Mouse (Mus musculus) myocyte (in vitro differentiated cells): ENCODE data around the gene Cbx4. TPM values are rescaled to one million over a fixed set of nuclear protein-coding genes. Genes with fewer than 3 reads are reported as not detected.

Experiments
- H3K27me3 ChIP-seq: one replicate; pipeline ENCODE4 v1.6.1; 2011; ENCODE audit not compliant: control insufficient read depth, insufficient read depth, insufficient read length
- H3K36me3 ChIP-seq: one replicate; pipeline ENCODE4 v1.6.1; 2011; ENCODE audit not compliant: control insufficient read depth, insufficient read depth
- H3K4me2 ChIP-seq: one replicate; pipeline ENCODE4 v1.6.1; 2011; ENCODE audit warnings: low read depth, control low read depth
- H3K4me3 ChIP-seq: one replicate; pipeline ENCODE4 v1.5.1; 2011; ENCODE audit warnings: mild to moderate bottlenecking, control low read depth, moderate library complexity
- H3K79me2 ChIP-seq: one replicate; pipeline ENCODE4 v1.6.1; 2011; ENCODE audit not compliant: control insufficient read depth, insufficient read depth
- H3ac ChIP-seq: one replicate; pipeline ENCODE4 v1.6.1; 2011; ENCODE audit not compliant: control insufficient read depth, insufficient read length
- CEBPB ChIP-seq: IDR thresholded peaks from 2 replicates; pipeline ENCODE4 v1.6.1; 2011; ENCODE audit warnings: mild to moderate bottlenecking, moderate library complexity; ENCODE audit not compliant: poor library complexity, insufficient read depth, severe bottlenecking
- E2F4 ChIP-seq: IDR thresholded peaks from one replicate; pipeline ENCODE4 v1.6.1; 2011; ENCODE audit warnings: mild to moderate bottlenecking, control low read depth, moderate library complexity; ENCODE audit not compliant: insufficient read depth
- MAX ChIP-seq: IDR thresholded peaks from one replicate; pipeline ENCODE4 v1.6.1; 2011; ENCODE audit warnings: low read depth, mild to moderate bottlenecking, control low read depth
- MYOD1 ChIP-seq, 3 experiments: IDR thresholded peaks; one replicate each; pipeline ENCODE4 v1.6.1; 2011; ENCODE audit warnings: control low read depth in 2 of 3, low read depth in 2 of 3, mild to moderate bottlenecking in 2 of 3, moderate library complexity in 1 of 3; ENCODE audit not compliant: insufficient read length in 2 of 3, control insufficient read depth in 1 of 3
- MYOG ChIP-seq, 3 experiments: IDR thresholded peaks; one replicate each; pipeline ENCODE4 v1.6.1; 2011; ENCODE audit warnings: control low read depth in 2 of 3, low read depth in 2 of 3, mild to moderate bottlenecking in 2 of 3; ENCODE audit not compliant: insufficient read length in 2 of 3, control insufficient read depth in 1 of 3, insufficient read depth in 1 of 3
- POLR2A ChIP-seq: IDR thresholded peaks from one replicate; pipeline ENCODE4 v1.6.1; 2011; ENCODE audit warnings: low read depth, mild to moderate bottlenecking, control low read depth, moderate library complexity; ENCODE audit not compliant: insufficient read length
- POLR2AphosphoS2 ChIP-seq: IDR thresholded peaks from one replicate; pipeline ENCODE4 v1.6.1; 2011; ENCODE audit warnings: low read depth, control low read depth; ENCODE audit not compliant: insufficient read length
- REST ChIP-seq: IDR thresholded peaks from one replicate; pipeline ENCODE4 v1.6.1; 2011; ENCODE audit warnings: mild to moderate bottlenecking, control low read depth, moderate library complexity; ENCODE audit not compliant: insufficient read depth, insufficient read length
- SRF ChIP-seq: IDR thresholded peaks from one replicate; pipeline ENCODE4 v1.6.1; 2011; ENCODE audit warnings: low read depth; ENCODE audit not compliant: control insufficient read depth, insufficient read length
- TCF12 ChIP-seq: IDR thresholded peaks from one replicate; pipeline ENCODE4 v1.6.1; 2011; ENCODE audit warnings: mild to moderate bottlenecking, control low read depth; ENCODE audit not compliant: poor library complexity, insufficient read depth, severe bottlenecking
- TCF3 ChIP-seq: IDR thresholded peaks from one replicate; pipeline ENCODE4 v1.6.1; 2011; ENCODE audit warnings: low read depth, control low read depth; ENCODE audit not compliant: insufficient read length
- USF1 ChIP-seq: IDR thresholded peaks from one replicate; pipeline ENCODE4 v1.6.1; 2011; ENCODE audit warnings: low read depth, mild to moderate bottlenecking, control low read depth, moderate library complexity
- polyA plus RNA-seq: library from polyadenylated mRNA; unstranded; fragments of >200 nt; fragmentation: generic; extraction: Trizol; gene quantifications from one replicate; pipeline ENCODE4 v1.2.1, GENCODE M21; 2012; ENCODE audit warnings: missing spikeins

The Cbx4 gene
- polyA plus RNA-seq, 1 experiment: 29.9 TPM

DNA sequence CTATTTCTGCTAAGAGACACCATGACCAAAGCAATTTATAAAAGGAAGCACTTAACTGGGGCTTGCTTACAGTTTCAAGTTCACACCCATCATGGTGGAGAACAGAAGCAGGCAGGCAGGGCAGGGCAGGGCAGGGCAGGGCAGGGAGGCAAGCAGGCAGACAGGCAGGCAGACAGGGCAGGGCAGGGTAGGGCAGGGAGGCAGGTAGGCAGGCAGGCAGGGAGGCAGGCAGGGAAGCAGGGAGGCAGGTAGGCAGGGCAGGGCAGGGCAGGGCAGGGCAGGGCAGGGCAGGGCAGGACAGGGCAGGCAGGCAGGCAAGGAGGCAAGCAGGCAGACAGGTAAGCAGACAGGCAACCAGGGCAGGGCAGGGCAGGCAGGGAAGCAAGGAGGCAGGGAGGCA, 26.7 kb upstream of the Cbx4 start:
- Histone ChIP-seq H3ac (no peak overlapping the region), H3K4me2 (no peak overlapping the region), H3K79me2 (no peaks in the 10 kb centered on the region), H3K4me3 (no peak overlapping the region), H3K27me3 (no peaks in the 10 kb centered on the region), H3K36me3 (no peaks in the 10 kb centered on the region)
- peak in 1 of 3 experiments; percentile 9 for TF ChIP-seq MYOG (IDR thresholded peaks at IDR 0.05; ENCODE audit: control insufficient read depth in 1 of 3, insufficient read depth in 1 of 3, insufficient read length in 2 of 3, low read depth in 2 of 3)
- TF ChIP-seq TCF12: no peak

DNA sequence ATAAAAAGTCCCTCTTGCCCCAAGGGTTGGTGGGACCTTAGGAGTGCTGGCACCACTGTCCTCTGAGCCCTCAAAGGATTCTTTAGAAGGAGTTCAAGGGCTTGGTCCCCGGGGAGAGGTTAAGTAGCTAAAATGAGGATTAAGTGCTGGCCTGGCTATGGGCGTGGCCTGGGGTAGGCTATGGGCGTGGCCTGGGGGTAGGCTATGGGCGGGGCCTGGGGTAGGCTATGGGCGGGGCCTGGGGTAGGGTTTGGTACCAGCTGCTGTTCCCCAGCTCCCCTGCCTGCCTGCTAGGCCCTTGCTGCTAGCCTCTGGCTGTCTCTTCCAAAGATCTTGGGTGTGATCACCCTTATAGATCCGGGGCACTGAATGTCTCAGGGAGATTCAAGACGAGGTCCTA, 25.3 kb upstream of the Cbx4 start:
- no peak for TF ChIP-seq POLR2AphosphoS2
- TF ChIP-seq MYOG (IDR thresholded peaks at IDR 0.05; ENCODE audit: control insufficient read depth in 1 of 3, insufficient read depth in 1 of 3, insufficient read length in 2 of 3, low read depth in 2 of 3): no peak
- TF ChIP-seq REST: no peak
- no peak for TF ChIP-seq TCF3
- TF ChIP-seq CEBPB: no peak
- no peak for TF ChIP-seq MYOD1 (IDR thresholded peaks at IDR 0.05; ENCODE audit: control insufficient read depth in 1 of 3, insufficient read length in 2 of 3, low read depth in 2 of 3)
- TF ChIP-seq SRF: no peak
- no peak for TF ChIP-seq USF1
- TF ChIP-seq TCF12: no peak
- no peak for TF ChIP-seq POLR2A
- no peak for TF ChIP-seq MAX
- no peak for TF ChIP-seq E2F4
- no peaks in the 10 kb centered on the region for H3K36me3 ChIP-seq
- H3K27me3 ChIP-seq: no peaks in the 10 kb centered on the region
- H3K4me3 ChIP-seq: no peak overlapping the region
- no peaks in the 10 kb centered on the region for H3K79me2 ChIP-seq
- H3ac ChIP-seq: no peak overlapping the region
- H3K4me2 ChIP-seq: no peak overlapping the region

DNA sequence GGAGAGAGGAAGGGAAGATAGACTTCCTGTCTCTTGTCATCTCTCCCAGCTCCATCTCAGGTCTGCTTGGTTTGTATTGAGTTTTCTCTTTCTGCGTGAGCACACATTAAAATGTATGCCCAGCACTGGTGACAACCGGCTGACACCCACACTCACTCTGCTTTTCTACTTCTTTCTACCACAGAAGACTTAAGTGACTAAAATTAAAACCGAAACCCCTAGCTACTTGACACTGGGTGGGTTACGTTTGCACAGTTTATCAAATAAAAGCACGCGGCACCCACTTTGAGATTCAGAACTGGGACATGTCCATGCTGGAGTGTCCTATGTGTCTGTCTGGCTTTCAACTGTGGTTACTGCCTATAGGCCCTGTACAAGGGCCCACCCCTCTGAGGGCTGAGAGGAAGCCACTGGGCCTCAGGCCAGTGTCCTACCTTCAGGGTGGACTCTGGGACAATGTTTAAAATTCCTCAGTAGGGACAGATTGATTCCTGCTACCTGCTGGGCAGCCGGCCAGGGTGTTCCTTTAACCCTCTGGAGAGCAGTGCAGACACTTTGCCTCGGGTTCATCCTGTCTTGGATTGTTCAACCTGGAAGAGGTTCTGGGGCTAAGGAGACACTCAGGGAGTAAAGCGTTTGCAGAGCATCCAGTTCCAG, 23.5 kb upstream of the Cbx4 start:
- Histone ChIP-seq H3K4me3 (no peak overlapping the region), H3K27me3 (no peaks in the 10 kb centered on the region), H3ac (no peak overlapping the region), H3K36me3 (no peaks in the 10 kb centered on the region), H3K79me2 (no peaks in the 10 kb centered on the region), H3K4me2 (no peak overlapping the region)
- no peak for TF ChIP-seq USF1
- TF ChIP-seq MYOD1 (IDR thresholded peaks at IDR 0.05; ENCODE audit: control insufficient read depth in 1 of 3, insufficient read length in 2 of 3, low read depth in 2 of 3): no peak
- TF ChIP-seq SRF: no peak
- no peak for TF ChIP-seq MYOG (IDR thresholded peaks at IDR 0.05; ENCODE audit: control insufficient read depth in 1 of 3, insufficient read depth in 1 of 3, insufficient read length in 2 of 3, low read depth in 2 of 3)
- no peak for TF ChIP-seq TCF12
- TF ChIP-seq POLR2AphosphoS2: no peak
- no peak for TF ChIP-seq TCF3
- TF ChIP-seq E2F4: no peak
- no peak for TF ChIP-seq REST
- no peak for TF ChIP-seq POLR2A
- TF ChIP-seq CEBPB: no peak
- no peak for TF ChIP-seq MAX

DNA sequence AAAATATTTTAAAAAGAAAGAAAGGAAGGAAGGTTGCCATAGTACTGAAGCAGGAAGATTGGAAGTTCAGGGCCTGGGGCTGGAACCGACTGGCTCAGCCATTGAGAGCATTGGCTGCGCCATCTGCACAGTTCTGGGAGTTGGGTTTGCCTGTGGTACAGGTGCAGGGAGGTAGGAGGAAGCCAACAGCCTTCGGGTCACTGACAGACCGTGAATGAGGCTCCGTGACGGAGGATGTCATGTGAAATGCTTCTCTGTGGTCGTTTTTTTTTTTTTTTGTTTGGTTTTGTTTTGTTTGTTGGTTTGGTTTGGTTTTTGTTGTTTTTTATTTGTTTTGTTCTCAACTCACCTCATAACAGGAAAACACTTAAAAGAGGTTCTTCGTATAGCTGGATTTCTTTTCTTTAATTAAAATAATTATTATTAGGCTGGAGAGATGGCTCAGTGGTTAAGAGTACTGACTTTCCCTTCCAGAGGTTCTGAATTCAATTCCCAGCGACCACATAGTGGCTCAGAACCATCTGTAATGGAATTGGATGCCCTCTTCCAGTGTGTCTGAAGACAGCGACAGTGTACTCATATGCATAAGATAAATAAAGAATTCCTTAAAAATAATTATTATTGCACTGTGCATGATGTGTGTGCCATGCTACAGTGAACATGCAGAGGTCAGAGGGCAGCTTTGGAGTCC, 22.7 kb upstream of the Cbx4 start:
- H3K79me2 ChIP-seq: no peaks in the 10 kb centered on the region
- H3K4me2 ChIP-seq: no peak overlapping the region
- H3K27me3 ChIP-seq: no peaks in the 10 kb centered on the region
- H3K36me3 ChIP-seq: no peaks in the 10 kb centered on the region
- no peak for TF ChIP-seq MAX
- TF ChIP-seq CEBPB: no peak
- TF ChIP-seq SRF: no peak
- no peak for TF ChIP-seq E2F4
- no peak for TF ChIP-seq POLR2AphosphoS2
- no peak for TF ChIP-seq MYOG (IDR thresholded peaks at IDR 0.05; ENCODE audit: control insufficient read depth in 1 of 3, insufficient read depth in 1 of 3, insufficient read length in 2 of 3, low read depth in 2 of 3)
- TF ChIP-seq MYOD1 (IDR thresholded peaks at IDR 0.05; ENCODE audit: control insufficient read depth in 1 of 3, insufficient read length in 2 of 3, low read depth in 2 of 3): no peak
- no peak for TF ChIP-seq POLR2A
- TF ChIP-seq USF1: no peak
- no peak for TF ChIP-seq TCF3
- H3ac ChIP-seq: no peak overlapping the region
- no peak overlapping the region for H3K4me3 ChIP-seq

DNA sequence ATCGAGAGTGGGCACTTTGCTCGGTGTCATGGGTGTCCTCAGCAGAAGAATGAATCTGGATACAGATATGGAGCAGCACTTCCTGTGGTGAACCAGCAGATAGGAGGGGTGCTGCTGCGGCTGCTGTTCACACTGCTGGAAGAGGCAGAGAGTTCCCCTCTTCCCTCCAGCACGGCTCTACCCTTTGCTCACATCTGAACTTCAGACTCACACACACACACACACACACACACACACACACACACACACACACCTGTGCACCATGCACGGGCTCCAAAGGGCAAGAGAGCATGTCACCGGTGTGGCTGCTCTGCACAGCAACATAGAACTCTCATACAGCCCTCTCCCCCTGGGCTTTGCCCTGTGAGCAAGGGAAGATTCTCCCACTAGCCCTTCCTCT, 20.3 kb upstream of the Cbx4 start:
- H3K79me2 ChIP-seq: no peaks in the 10 kb centered on the region
- H3K27me3 ChIP-seq: no peaks in the 10 kb centered on the region
- H3K4me3 ChIP-seq: no peak overlapping the region
- no peak overlapping the region for H3K4me2 ChIP-seq
- TF ChIP-seq POLR2AphosphoS2 (no peak), TCF12 (no peak), SRF (no peak), POLR2A (no peak), REST (no peak), E2F4 (no peak), CEBPB (no peak), MAX (no peak), USF1 (no peak), TCF3 (no peak), MYOD1 (IDR thresholded peaks at IDR 0.05; ENCODE audit: control insufficient read depth in 1 of 3, insufficient read length in 2 of 3, low read depth in 2 of 3) (no peak), MYOG (IDR thresholded peaks at IDR 0.05; ENCODE audit: control insufficient read depth in 1 of 3, insufficient read depth in 1 of 3, insufficient read length in 2 of 3, low read depth in 2 of 3) (no peak)
- no peak overlapping the region for H3ac ChIP-seq
- no peaks in the 10 kb centered on the region for H3K36me3 ChIP-seq
